Mouse (Mus musculus): ENCODE measurements around the gene Herc3.

DNA sequence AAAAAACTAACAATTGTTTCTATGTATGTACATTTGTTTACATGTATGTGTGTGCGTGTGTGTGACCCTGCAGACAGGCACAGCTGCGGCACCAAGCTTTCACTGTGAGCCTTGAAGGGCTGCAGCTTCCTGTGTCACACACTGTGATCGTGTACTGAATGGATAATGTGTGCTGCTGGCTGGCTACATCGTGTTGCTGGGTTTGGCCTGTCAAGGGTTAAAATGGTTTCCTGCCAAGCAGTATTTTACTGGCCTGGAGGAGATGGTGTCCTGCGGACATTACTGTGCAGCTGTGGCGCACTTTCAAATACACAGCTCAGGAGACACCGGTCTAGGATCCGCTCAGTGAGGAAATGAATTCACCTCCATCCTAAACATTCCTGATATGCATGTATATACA is 71.9 kb downstream of the Herc3 start:
- TF ChIP-seq CTCF (IDR thresholded peaks at IDR 0.05; ENCODE audit: insufficient read depth, low read depth, low read length) (no peak), POLR2A (IDR thresholded peaks at IDR 0.05; ENCODE audit: insufficient read depth, low read depth, low read length) (no peak)
